Mouse (Mus musculus): ENCODE results near the gene Gm20489. TPM values are rescaled to one million over a fixed set of nuclear protein-coding genes. Genes with fewer than 3 reads are reported as not detected.

Gene Gm20489
- not detected in 2 replicates for polyA plus RNA-seq (2016; fragmentation: Nextera tagmentation; extraction: Ambion mirVana)

DNA sequence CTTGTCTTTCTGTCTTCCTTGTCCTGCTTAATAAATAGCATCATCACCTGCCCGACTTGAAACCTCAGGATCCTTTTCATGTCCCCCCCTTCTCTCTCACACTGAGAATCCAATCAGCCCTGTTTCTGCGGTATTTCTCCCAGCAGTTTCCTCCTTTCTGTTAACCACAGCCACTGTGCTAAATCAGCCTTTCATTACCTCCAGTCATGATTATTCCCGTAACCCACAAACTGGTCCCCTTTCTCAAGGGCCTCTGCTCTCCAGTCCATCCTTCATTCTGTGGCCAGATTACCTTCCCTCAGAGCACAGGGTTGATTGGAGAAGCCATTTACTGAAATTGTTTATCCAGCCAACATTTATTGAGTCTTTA is at the start of gene Gm20489:
Gene Gm20489, minus strand, starts transcription at position 269 of the 370 bp plus-strand sequence.
- no peak for DNase-seq (ENCODE audit: low spot score)
- Histone ChIP-seq H3K27ac (0 out of 2 replicates have a peak within 1 kb of the TSS, but pooled peaks have one; percentile 29), H3K4me3 (0 out of 2 replicates have a peak within 1 kb of the TSS, but pooled peaks have one; percentile 1), H3K4me1 (peaks cover 18% of the 10 kb centered on the region), H3K36me3 (no peaks in the 10 kb centered on the region), H3K9me3 (no peaks in the 10 kb centered on the region), H3K27me3 (ENCODE audit: insufficient read depth, poor library complexity, severe bottlenecking) (peaks cover 7% of the 10 kb centered on the region; the same call in 1 of the 2 replicates)
- 43% methylated on average over 3 of the region's 3 CpGs for WGBS

DNA sequence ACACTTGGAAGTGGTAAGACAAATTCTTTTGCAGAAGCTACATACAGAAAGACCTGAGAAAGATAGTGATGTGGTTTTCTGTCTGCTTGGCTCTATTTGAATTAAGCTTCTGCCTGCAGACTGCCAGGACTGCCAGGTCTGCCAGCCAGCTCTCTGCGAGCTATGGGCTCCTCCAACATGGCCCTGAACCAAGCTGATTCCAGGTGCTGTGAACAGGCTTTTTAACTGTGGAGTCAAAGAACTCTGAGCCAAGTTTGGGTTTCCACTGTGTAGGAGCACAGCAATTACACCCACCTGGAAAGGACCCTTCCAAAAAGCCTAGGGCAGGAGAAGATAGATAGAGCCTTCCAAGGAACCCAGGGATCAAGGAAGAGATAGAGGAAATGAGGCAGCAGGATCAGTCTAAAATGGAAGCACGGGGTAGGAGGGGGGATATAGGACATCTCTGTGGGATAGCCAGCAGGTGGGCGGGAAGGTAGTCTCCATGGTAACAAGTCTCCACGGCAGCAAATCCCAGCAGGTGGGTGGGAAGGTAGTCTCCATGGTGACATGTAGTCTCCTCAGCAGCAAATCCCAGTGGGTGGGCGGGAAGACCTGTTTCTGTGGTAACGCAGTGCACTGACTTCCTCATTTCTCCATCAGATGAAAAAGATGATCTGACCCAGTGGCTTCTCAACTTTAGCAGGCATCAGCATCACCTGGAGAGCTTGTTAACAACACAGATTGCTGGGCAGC is 45.0 kb upstream of the Gm20489 start:
- H3K4me3 ChIP-seq, result no peak overlapping the region
- no peaks in the 10 kb centered on the region for H3K36me3 ChIP-seq
- 48% methylated on average over 6 of the region's 6 CpGs for WGBS
- H3K27ac ChIP-seq, result no peak overlapping the region
- no peaks in the 10 kb centered on the region for H3K4me1 ChIP-seq
- DNase-seq (ENCODE audit: low spot score), result no peak
- peaks cover 25% of the 10 kb centered on the region for H3K27me3 ChIP-seq (ENCODE audit: insufficient read depth, poor library complexity, severe bottlenecking)
- no peaks in the 10 kb centered on the region for H3K9me3 ChIP-seq

DNA sequence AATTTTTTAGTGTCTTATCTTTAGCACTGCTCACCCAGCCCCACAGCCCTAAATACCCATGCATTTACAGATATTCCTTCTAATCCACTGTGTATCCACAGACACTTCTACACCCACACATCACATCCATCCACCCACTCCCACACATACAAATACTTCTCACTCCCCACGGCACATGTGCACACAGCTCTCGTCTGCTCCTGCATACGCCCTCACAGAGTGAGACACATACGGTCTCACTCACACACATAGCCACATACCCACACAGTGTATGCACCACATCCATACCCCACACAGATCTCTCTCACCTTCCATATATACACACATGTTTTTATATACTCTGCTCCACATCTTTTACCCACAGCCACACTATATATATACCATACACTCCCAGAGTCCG is 40.5 kb upstream of the Gm20489 start:
- DNase-seq (ENCODE audit: low spot score), result no peak
- H3K36me3 ChIP-seq, result no peaks in the 10 kb centered on the region
- no peak overlapping the region for H3K27ac ChIP-seq
- no peaks in the 10 kb centered on the region for H3K9me3 ChIP-seq
- WGBS, result 88% methylated on average over 5 of the region's 5 CpGs
- H3K4me3 ChIP-seq, result no peak overlapping the region
- peaks cover 58% of the 10 kb centered on the region for H3K27me3 ChIP-seq (ENCODE audit: insufficient read depth, poor library complexity, severe bottlenecking)
- H3K4me1 ChIP-seq, result no peaks in the 10 kb centered on the region; the same call in 1 of the 2 replicates

DNA sequence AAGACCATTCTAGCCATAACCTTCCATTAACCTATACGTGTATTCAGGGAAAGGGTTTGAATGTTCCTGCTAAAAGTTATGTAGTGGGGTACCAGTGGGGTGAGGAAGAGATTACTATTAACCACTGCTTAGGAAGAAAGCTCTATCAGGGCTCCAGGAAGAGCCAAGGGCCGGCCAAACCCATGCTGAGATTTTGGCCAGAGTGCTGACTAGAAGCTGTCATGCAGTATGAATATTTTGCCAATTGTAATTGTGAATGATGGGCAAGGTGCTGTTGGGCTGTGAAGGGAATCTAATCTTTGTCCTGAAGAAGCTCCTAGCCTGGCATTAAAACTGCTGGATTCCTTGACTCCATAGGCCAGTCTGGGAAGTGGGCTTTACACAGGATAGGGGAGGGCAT is 35.8 kb upstream of the Gm20489 start:
- Histone ChIP-seq H3K27ac (no peak overlapping the region), H3K27me3 (ENCODE audit: insufficient read depth, poor library complexity, severe bottlenecking) (peaks cover 61% of the 10 kb centered on the region), H3K4me1 (peaks cover 9% of the 10 kb centered on the region; the same call in 1 of the 2 replicates), H3K36me3 (no peaks in the 10 kb centered on the region), H3K9me3 (no peaks in the 10 kb centered on the region), H3K4me3 (no peak overlapping the region)
- no peak for DNase-seq (ENCODE audit: low spot score)
- 43% methylated on average over 2 of the region's 2 CpGs for WGBS

DNA sequence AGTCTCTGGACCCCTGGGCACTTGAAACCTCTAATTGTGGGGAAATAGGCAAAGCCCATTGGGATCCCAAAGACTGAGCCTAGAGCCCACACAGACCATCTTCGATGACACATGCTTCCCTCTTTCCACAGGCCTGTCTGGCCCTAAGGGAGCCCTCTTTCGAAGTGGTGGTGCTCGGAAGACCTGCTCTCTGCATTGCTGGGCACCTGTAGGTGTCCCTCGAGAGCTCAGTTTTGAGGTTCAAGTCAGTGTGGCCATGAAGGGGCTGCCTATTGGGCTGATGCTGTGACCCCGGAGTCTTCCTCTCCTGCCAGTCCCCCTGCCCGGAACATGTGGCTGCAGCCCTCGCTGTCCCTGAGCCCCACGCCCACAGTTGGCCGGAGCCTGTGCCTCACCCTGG is 32.8 kb upstream of the Gm20489 start:
- WGBS, result 74% methylated on average over 9 of the region's 9 CpGs
- Histone ChIP-seq H3K4me3 (no peak overlapping the region), H3K36me3 (peaks cover 13% of the 10 kb centered on the region; the same call in 1 of the 2 replicates), H3K9me3 (no peaks in the 10 kb centered on the region), H3K27me3 (ENCODE audit: insufficient read depth, poor library complexity, severe bottlenecking) (peaks cover 53% of the 10 kb centered on the region), H3K4me1 (peaks cover 18% of the 10 kb centered on the region), H3K27ac (no peak overlapping the region)
- DNase-seq (ENCODE audit: low spot score), result no peak

DNA sequence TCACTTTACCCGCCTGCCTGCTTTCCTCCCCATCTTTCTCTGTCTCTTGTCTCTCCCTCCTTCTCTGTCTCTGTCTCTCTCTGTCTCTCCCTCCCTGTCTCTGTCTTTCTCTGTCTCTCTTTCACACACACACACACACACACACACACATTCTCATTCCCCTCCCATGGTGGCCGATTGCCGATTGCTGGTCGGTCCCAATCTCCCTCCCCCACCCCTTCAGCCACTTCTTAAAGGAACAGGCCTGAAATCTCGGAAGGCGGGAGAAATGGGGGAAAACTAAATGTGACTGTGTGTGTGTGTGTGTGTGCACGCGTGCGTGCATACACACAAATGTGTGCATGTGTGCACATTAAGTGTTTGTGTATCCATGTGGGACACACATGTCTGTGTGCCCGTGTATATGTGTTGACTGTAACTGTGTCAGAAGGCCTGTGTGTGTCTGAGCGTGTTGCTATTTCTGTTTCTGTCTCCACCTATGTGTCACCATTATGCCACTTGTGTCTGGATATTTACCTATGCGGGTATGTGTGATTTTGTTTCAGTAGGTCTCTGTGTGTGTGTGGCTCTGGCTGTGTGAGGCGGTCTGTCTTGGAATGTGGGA is 31.7 kb upstream of the Gm20489 start:
- Histone ChIP-seq H3K4me1 (peaks cover 18% of the 10 kb centered on the region), H3K36me3 (peaks cover 24% of the 10 kb centered on the region), H3K4me3 (peak overlapping the region; percentile 50), H3K9me3 (no peaks in the 10 kb centered on the region), H3K27me3 (ENCODE audit: insufficient read depth, poor library complexity, severe bottlenecking) (peaks cover 46% of the 10 kb centered on the region), H3K27ac (peak overlapping the region; percentile 10; the same call in 1 of the 2 replicates)
- no peak for DNase-seq (ENCODE audit: low spot score)
- WGBS, result 32% methylated on average over 13 of the region's 13 CpGs

DNA sequence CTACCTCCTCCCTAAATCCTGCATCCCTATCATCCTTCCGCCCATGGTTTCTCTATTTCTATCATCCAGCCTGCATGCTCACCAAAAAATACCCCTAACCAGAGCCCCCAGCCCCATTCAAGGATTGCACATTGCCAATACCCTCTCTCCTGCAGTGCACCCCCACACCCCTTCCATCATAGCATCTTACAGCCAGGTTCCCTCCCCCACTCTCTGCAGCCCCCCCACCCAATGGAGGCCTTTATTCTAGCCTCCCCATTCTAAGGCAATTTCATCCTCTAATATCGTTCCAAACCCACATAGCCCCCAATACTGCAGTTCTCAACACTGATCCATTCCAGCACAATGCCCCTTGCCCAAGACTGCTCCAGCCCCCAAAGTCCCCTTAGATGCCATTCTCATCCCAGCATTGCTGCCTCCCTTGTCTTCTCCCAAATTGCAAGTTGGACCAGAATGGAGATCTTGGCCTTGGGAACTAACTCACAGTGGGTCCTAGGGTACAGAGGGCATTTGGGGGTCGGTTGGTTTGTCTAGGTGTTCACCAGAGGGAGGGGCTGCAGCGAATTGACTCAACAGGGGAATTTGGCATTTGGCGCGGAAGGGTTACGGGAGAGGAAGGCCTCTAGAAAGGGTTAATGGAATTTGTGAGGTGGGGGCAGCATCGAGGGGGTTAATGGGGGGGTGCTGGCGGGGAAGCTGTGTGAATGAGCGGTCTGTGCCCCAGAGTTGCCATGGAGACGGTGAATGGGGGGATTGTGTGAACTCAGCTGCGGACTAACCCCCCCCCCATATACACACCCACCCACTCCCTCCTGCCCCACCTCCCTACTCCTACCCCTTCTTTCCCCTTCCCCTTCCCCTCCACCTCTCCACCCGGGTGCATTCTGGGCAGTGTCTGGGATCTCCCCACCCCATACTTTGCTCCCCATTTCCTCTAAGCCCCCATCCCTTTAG is 30.9 kb upstream of the Gm20489 start:
- H3K4me3 ChIP-seq, result peak overlapping the region; percentile 50
- peaks cover 40% of the 10 kb centered on the region for H3K27me3 ChIP-seq (ENCODE audit: insufficient read depth, poor library complexity, severe bottlenecking)
- WGBS, result 26% methylated on average over 12 of the region's 13 CpGs
- peak overlapping the region; percentile 29; the same call in 1 of the 2 replicates for H3K27ac ChIP-seq
- DNase-seq (ENCODE audit: low spot score), result no peak
- no peaks in the 10 kb centered on the region for H3K9me3 ChIP-seq
- peaks cover 30% of the 10 kb centered on the region for H3K36me3 ChIP-seq
- peaks cover 18% of the 10 kb centered on the region for H3K4me1 ChIP-seq

DNA sequence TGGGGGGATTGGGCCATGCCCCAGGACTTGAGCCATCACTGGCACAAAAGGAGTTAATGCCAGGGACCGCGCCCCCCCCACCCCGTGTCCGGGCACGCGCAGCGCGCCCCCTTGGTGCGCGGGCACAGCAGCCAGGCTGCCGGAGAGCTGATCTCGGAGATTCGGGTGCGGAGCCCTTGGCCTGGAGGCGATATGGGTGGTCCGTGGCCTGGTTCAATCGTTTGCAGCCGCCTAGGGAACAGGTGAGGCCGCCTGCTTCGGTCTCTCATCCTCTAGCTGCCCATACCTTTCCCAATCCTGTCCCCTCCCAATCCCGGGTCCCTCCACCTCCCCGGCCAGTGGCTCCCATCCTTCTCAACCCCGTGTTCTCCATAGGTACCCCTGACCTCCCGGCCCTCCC is 30.2 kb upstream of the Gm20489 start, which contains the start of gene Nlgn3:
Gene Nlgn3, plus strand, starts transcription at position 114 of the 400 bp plus-strand sequence.
- Histone ChIP-seq H3K27ac (peak within 1 kb of the TSS; percentile 29; the same call in 1 of the 2 replicates), H3K4me1 (peaks cover 18% of the 10 kb centered on the region), H3K4me3 (peak within 1 kb of the TSS; percentile 50), H3K27me3 (ENCODE audit: insufficient read depth, poor library complexity, severe bottlenecking) (peaks cover 40% of the 10 kb centered on the region), H3K9me3 (no peaks in the 10 kb centered on the region), H3K36me3 (peaks cover 34% of the 10 kb centered on the region)
- 33% methylated on average over 23 of the region's 24 CpGs for WGBS
- DNase-seq (ENCODE audit: low spot score), result no peak

DNA sequence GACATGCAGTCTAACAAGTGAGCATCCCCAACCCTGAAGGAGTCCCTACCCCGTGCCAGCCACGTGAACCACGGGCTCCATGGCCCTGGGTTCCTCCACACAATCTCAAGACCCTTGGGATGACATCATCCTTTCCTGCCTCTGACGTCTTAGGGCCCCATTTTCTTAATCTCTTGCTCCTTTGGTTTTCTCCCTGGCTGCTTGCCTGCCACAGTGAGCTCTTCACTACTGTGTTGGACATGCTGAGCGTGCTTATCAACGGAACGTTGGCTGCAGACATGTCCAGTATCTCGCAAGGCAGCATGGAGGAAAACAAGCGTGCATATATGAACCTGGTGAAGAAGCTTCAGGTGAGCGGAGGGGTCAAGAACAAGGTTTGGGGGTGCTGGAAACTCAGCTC is 21.3 kb upstream of the Gm20489 start:
- WGBS, result 78% methylated on average over 10 of the region's 10 CpGs
- H3K4me3 ChIP-seq, result no peak overlapping the region
- no peak for DNase-seq (ENCODE audit: low spot score)
- no peaks in the 10 kb centered on the region for H3K4me1 ChIP-seq
- peaks cover 17% of the 10 kb centered on the region; the same call in 1 of the 2 replicates for H3K27me3 ChIP-seq (ENCODE audit: insufficient read depth, poor library complexity, severe bottlenecking)
- peaks cover 89% of the 10 kb centered on the region for H3K36me3 ChIP-seq
- H3K9me3 ChIP-seq, result no peaks in the 10 kb centered on the region
- no peak overlapping the region for H3K27ac ChIP-seq

DNA sequence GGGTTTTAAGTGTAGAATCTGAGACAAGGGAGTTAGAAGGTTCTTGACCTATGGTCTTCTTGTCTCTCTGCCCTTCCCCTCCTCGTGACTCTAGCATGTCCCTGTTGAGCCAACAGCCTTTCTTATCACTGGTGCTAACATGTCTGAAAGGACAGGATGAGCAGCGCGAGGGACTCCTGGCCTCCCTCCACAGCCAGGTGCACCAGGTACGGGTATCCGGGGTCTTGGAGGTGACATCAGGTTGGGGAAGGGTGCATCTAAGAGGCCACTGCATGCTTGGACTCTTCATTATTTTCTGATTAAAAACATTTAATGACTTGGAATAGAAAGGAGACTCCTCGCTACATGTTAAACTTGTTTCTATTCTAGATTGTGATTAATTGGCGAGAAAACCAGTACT is 20.2 kb upstream of the Gm20489 start:
- no peaks in the 10 kb centered on the region for H3K4me1 ChIP-seq
- DNase-seq (ENCODE audit: low spot score), result no peak
- WGBS, result 85% methylated on average over 7 of the region's 7 CpGs
- peaks cover 17% of the 10 kb centered on the region; the same call in 1 of the 2 replicates for H3K27me3 ChIP-seq (ENCODE audit: insufficient read depth, poor library complexity, severe bottlenecking)
- no peaks in the 10 kb centered on the region for H3K9me3 ChIP-seq
- H3K27ac ChIP-seq, result no peak overlapping the region
- H3K36me3 ChIP-seq, result peaks cover 94% of the 10 kb centered on the region
- H3K4me3 ChIP-seq, result no peak overlapping the region

DNA sequence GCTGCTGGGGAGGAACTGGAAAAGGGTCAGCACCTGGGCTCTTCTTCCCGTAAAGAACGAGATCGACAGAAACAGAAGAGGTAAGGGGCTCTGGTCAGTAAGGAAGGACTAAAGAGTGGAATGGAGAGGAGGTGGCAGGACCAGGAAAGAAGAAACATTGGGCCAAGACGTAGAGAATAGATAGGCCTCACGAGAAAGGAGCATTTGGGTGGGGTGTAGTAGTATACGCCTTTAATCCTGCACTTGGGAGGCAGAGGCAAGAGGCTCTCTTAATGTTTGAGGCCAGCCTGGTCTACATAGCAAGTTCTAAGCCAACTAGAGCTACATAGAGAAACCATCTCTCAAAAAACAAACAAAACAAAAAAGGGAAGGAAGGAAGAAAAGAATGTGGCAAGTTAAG is 19.6 kb upstream of the Gm20489 start:
- H3K4me1 ChIP-seq, result no peaks in the 10 kb centered on the region
- no peak overlapping the region for H3K27ac ChIP-seq
- H3K4me3 ChIP-seq, result no peak overlapping the region
- no peak for DNase-seq (ENCODE audit: low spot score)
- 80% methylated on average over 6 of the region's 6 CpGs for WGBS
- peaks cover 16% of the 10 kb centered on the region; the same call in 1 of the 2 replicates for H3K27me3 ChIP-seq (ENCODE audit: insufficient read depth, poor library complexity, severe bottlenecking)
- H3K36me3 ChIP-seq, result peaks cover 94% of the 10 kb centered on the region
- H3K9me3 ChIP-seq, result no peaks in the 10 kb centered on the region

DNA sequence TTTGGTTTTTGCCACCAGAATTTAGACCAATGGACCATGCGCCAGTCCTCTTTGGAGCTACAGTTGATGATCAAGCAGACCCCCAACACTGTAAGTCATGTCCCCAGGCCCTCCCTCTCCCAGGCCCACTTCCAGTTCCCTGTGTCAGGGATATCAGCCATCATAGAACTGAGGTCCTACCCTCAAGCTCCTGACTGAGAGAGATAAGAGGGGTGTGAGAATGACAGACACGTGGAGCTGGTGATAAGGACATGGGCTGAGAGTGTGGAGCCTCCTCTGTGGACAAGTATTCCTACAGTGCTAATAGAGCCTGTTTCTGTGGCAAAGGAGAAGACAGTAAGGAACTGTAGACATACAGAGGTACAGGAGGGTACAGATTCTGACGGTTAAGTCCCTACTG is 18.7 kb upstream of the Gm20489 start:
- Histone ChIP-seq H3K4me3 (no peak overlapping the region), H3K9me3 (no peaks in the 10 kb centered on the region), H3K36me3 (peaks cover 94% of the 10 kb centered on the region), H3K4me1 (no peaks in the 10 kb centered on the region), H3K27ac (no peak overlapping the region), H3K27me3 (ENCODE audit: insufficient read depth, poor library complexity, severe bottlenecking) (peaks cover 7% of the 10 kb centered on the region; the same call in 1 of the 2 replicates)
- DNase-seq (ENCODE audit: low spot score), result peak; percentile 78
- WGBS, result 55% methylated on average over 3 of the region's 3 CpGs
